Mouse (Mus musculus): Measurements from ENCODE around the gene Sox5.

Sox5 gene

GRCm38 (mm10) chr6:144119961-144120360, 661.8 kb downstream of the Sox5 start:
- no peak for DNase-seq (ENCODE audit: low read depth, low spot score)

- no peak for DNase-seq (ENCODE audit: low read depth, low spot score)
Measured at GRCm38 (mm10) chr6:144116646-144117045, 665.1 kb downstream of the Sox5 start.

GRCm38 (mm10) chr6:144111561-144111960, 670.2 kb downstream of the Sox5 start:
- DNase-seq (ENCODE audit: low read depth, low spot score) = no peak

GRCm38 (mm10) chr6:144106848-144107247, 674.9 kb downstream of the Sox5 start:
- no peak for DNase-seq (ENCODE audit: low read depth, low spot score)

GRCm38 (mm10) chr6:144105645-144106044, 676.1 kb downstream of the Sox5 start:
- DNase-seq (ENCODE audit: low read depth, low spot score) = no peak

- DNase-seq (ENCODE audit: low read depth, low spot score) = no peak
Measured at GRCm38 (mm10) chr6:144103612-144104011, 678.2 kb downstream of the Sox5 start.

- DNase-seq (ENCODE audit: low read depth, low spot score) = no peak
Measured at GRCm38 (mm10) chr6:144100852-144101251, 680.9 kb downstream of the Sox5 start.

GRCm38 (mm10) chr6:144098119-144098518, 683.7 kb downstream of the Sox5 start:
- DNase-seq (ENCODE audit: low read depth, low spot score) = no peak

GRCm38 (mm10) chr6:144088256-144088655, 693.5 kb downstream of the Sox5 start:
- no peak for DNase-seq (ENCODE audit: low read depth, low spot score)

GRCm38 (mm10) chr6:144086096-144086810, 695.5 kb downstream of the Sox5 start:
- DNase-seq (ENCODE audit: low read depth, low spot score) = no peak

- DNase-seq (ENCODE audit: low read depth, low spot score) = no peak
Measured at GRCm38 (mm10) chr6:144082297-144082696, 699.5 kb downstream of the Sox5 start.

- DNase-seq (ENCODE audit: low read depth, low spot score) = no peak
Measured at GRCm38 (mm10) chr6:144077826-144078225, 704.0 kb downstream of the Sox5 start.

GRCm38 (mm10) chr6:144076376-144076775, 705.4 kb downstream of the Sox5 start:
- no peak for DNase-seq (ENCODE audit: low read depth, low spot score)

- DNase-seq (ENCODE audit: low read depth, low spot score) = no peak
Measured at GRCm38 (mm10) chr6:144075327-144075941, 706.3 kb downstream of the Sox5 start.

GRCm38 (mm10) chr6:144074826-144075225, 707.0 kb downstream of the Sox5 start:
- no peak for DNase-seq (ENCODE audit: low read depth, low spot score)

GRCm38 (mm10) chr6:144070461-144070860, 711.3 kb downstream of the Sox5 start:
- DNase-seq (ENCODE audit: low read depth, low spot score) = no peak

GRCm38 (mm10) chr6:144067491-144067890, 714.3 kb downstream of the Sox5 start:
- no peak for DNase-seq (ENCODE audit: low read depth, low spot score)

- DNase-seq (ENCODE audit: low read depth, low spot score) = no peak
Measured at GRCm38 (mm10) chr6:144062428-144062827, 719.3 kb downstream of the Sox5 start.

GRCm38 (mm10) chr6:144061814-144062213, 720.0 kb downstream of the Sox5 start:
- no peak for DNase-seq (ENCODE audit: low read depth, low spot score)

- DNase-seq (ENCODE audit: low read depth, low spot score) = no peak
Measured at GRCm38 (mm10) chr6:144057098-144057632, 724.6 kb downstream of the Sox5 start.

GRCm38 (mm10) chr6:144056252-144057097, 725.3 kb downstream of the Sox5 start:
- DNase-seq (ENCODE audit: low read depth, low spot score) = no peak

- no peak for DNase-seq (ENCODE audit: low read depth, low spot score)
Measured at GRCm38 (mm10) chr6:144052487-144052886, 729.3 kb downstream of the Sox5 start.
